Comparison of ENCODE assay signal across 14 mouse cellular contexts in genomic region chr11:97567480-97567879, GRCm38 (mm10). TPM values are rescaled to one million over a fixed set of nuclear protein-coding genes. Genes with fewer than 3 reads are reported as not detected.
DNase-seq lines count a peak whose midpoint lies in the region; ATAC-seq and TF ChIP-seq lines count a peak whose summit lies in the region.
"Had no signal": no experiment of that assay in that cellular context is flagged by ENCODE, and none has a peak within 500 bp of the region (broad histone marks: within the 10 kb centered on the region; RNA-seq: fewer than 3 reads in every experiment).

No protein-coding gene starts in this region.

- no peak overlapping the region for H3K4me2 ChIP-seq in midbrain, embryonic 11.5 days
- peak overlapping the region; percentile 32 for H3K4me2 ChIP-seq in forebrain, embryonic 13.5 days
- peak overlapping the region; percentile 21; the same call in 1 of the 2 replicates for H3K4me2 ChIP-seq in hindbrain, postnatal 0 days (ENCODE audit: low read depth, low read length)
- H3K4me2 ChIP-seq: heart, embryonic 15.5 days had no signal

- H3K27ac ChIP-seq in midbrain, embryonic 10.5 days (replicated peaks), result peak overlapping the region; percentile 25; the same call in 1 of the 2 replicates
- no peak overlapping the region for H3K27ac ChIP-seq in midbrain, embryonic 11.5 days (ENCODE audit: low read depth, low read length)
- H3K27ac ChIP-seq in forebrain, embryonic 13.5 days, result peak overlapping the region; percentile 44; the same call in 1 of the 2 replicates
- peak overlapping the region; percentile 15; the same call in 1 of the 2 replicates for H3K27ac ChIP-seq in hindbrain, postnatal 0 days
- H3K27ac ChIP-seq: heart, embryonic 15.5 days; limb, embryonic 12.5 days had no signal

- no peaks in the 10 kb centered on the region for H3K36me3 ChIP-seq in midbrain, embryonic 10.5 days
- no peaks in the 10 kb centered on the region for H3K36me3 ChIP-seq in midbrain, embryonic 11.5 days (ENCODE audit: control insufficient read depth, insufficient read depth, low read length)
- H3K36me3 ChIP-seq in forebrain, embryonic 13.5 days (ENCODE audit: poor library complexity, severe bottlenecking), result no peaks in the 10 kb centered on the region
- no peaks in the 10 kb centered on the region for H3K36me3 ChIP-seq in hindbrain, postnatal 0 days (ENCODE audit: insufficient read depth, low read length)
- H3K36me3 ChIP-seq: heart, embryonic 15.5 days; limb, embryonic 12.5 days had no signal

- WGBS in midbrain, embryonic 10.5 days, result 14% methylated on average over 11 of the region's 11 CpGs
- 6% methylated on average over 11 of the region's 11 CpGs for WGBS in midbrain, embryonic 11.5 days
- WGBS in forebrain, embryonic 13.5 days, result 15% methylated on average over 11 of the region's 11 CpGs
- 11% methylated on average over 11 of the region's 11 CpGs for WGBS in hindbrain, postnatal 0 days

- no peak for ATAC-seq in midbrain, embryonic 11.5 days (ENCODE audit: low FRiP score)
- ATAC-seq in forebrain, embryonic 13.5 days, result no peak
- no peak for ATAC-seq in hindbrain, postnatal 0 days
- ATAC-seq: intestine, postnatal 0 days had no signal

- DNase-seq in midbrain, embryonic 10.5 days (ENCODE audit: low spot score), result no peak
- no peak for DNase-seq in midbrain, embryonic 11.5 days (ENCODE audit: low spot score, missing footprints)
- peak; percentile 46 for DNase-seq in hindbrain, postnatal 0 days (ENCODE audit: low spot score)
- no peak for DNase-seq in kidney, adult 11 months
- DNase-seq in frontal cortex, postnatal 36 days (ENCODE audit: low spot score in 2 of 2), result no peak
- DNase-seq in adrenal gland, postnatal 10 days, result no peak
- DNase-seq: gastrocnemius, postnatal 36 days; layer of hippocampus, adult 9-11 months; lung, adult 2 months had no signal

- H3K4me1 ChIP-seq in midbrain, embryonic 10.5 days, result peaks cover 99% of the 10 kb centered on the region
- peaks cover 61% of the 10 kb centered on the region for H3K4me1 ChIP-seq in midbrain, embryonic 11.5 days (ENCODE audit: control insufficient read depth, insufficient read depth, low read length)
- peaks cover 99% of the 10 kb centered on the region for H3K4me1 ChIP-seq in forebrain, embryonic 13.5 days
- H3K4me1 ChIP-seq in hindbrain, postnatal 0 days (ENCODE audit: insufficient read depth, low read length), result peaks cover 41% of the 10 kb centered on the region

- H3K9ac ChIP-seq in midbrain, embryonic 11.5 days (ENCODE audit: low read length), result no peak overlapping the region
- 0 out of 2 replicates have a peak overlapping the region, but pooled peaks have one; percentile 48 for H3K9ac ChIP-seq in forebrain, embryonic 13.5 days
- H3K9ac ChIP-seq in hindbrain, postnatal 0 days (replicated peaks; ENCODE audit: low read length), result no peak overlapping the region
- H3K9ac ChIP-seq: heart, embryonic 15.5 days had no signal

- H3K27me3 ChIP-seq in midbrain, embryonic 10.5 days (ENCODE audit: low read depth, poor library complexity, severe bottlenecking), result peaks cover 100% of the 10 kb centered on the region
- peaks cover 4% of the 10 kb centered on the region for H3K27me3 ChIP-seq in midbrain, embryonic 11.5 days (ENCODE audit: control insufficient read depth, insufficient read depth, low read length)
- peaks cover 2% of the 10 kb centered on the region; the same call in 1 of the 2 replicates for H3K27me3 ChIP-seq in forebrain, embryonic 13.5 days
- no peaks in the 10 kb centered on the region for H3K27me3 ChIP-seq in hindbrain, postnatal 0 days (ENCODE audit: insufficient read depth, low read length)

- H3K4me3 ChIP-seq in midbrain, embryonic 10.5 days, result peak overlapping the region; percentile 33
- H3K4me3 ChIP-seq in midbrain, embryonic 11.5 days (ENCODE audit: low read depth, low read length), result no peak overlapping the region
- H3K4me3 ChIP-seq in forebrain, embryonic 13.5 days, result no peak overlapping the region
- no peak overlapping the region for H3K4me3 ChIP-seq in hindbrain, postnatal 0 days (ENCODE audit: low read length)
- H3K4me3 ChIP-seq: erythroblast, embryonic 14.5 days; heart, embryonic 15.5 days; limb, embryonic 12.5 days had no signal

- no peak for TF ChIP-seq CTCF in hindbrain, postnatal 0 days (IDR thresholded peaks at IDR 0.05; ENCODE audit: low read depth)

- H3K9me3 ChIP-seq in midbrain, embryonic 10.5 days (replicated peaks), result no peaks in the 10 kb centered on the region
- H3K9me3 ChIP-seq in midbrain, embryonic 11.5 days (ENCODE audit: control insufficient read depth, low read length), result no peaks in the 10 kb centered on the region
- no peaks in the 10 kb centered on the region for H3K9me3 ChIP-seq in forebrain, embryonic 13.5 days (replicated peaks)
- H3K9me3 ChIP-seq in hindbrain, postnatal 0 days (ENCODE audit: low read length), result no peaks in the 10 kb centered on the region
- H3K9me3 ChIP-seq: heart, embryonic 15.5 days; limb, embryonic 12.5 days had no signal

RNA-seq across cellular contexts. Expression of gene Srcin1, which starts 8.5 kb away (rescaled TPM):
- polyA plus RNA-seq in midbrain, embryonic 10.5 days (2016; fragmentation: Nextera tagmentation; extraction: Ambion mirVana), result 0.89 and 1.6 TPM in 2 replicates
- 1.7 and 2.2 TPM in 2 replicates for polyA plus RNA-seq in midbrain, embryonic 11.5 days (2014; fragmentation: Nextera tagmentation; extraction: Ambion mirVana)
- 5.6 and 6.4 TPM in 2 replicates for polyA plus RNA-seq in forebrain, embryonic 13.5 days (2015; fragmentation: Nextera tagmentation; extraction: Ambion mirVana)
- 104 and 141 TPM in 2 replicates for total RNA-seq in hindbrain, postnatal 0 days (2014; rRNA removed)
- polyA plus RNA-seq in hindbrain, postnatal 0 days (2015; fragmentation: Nextera tagmentation; extraction: Ambion mirVana), result 14.3 and 14.7 TPM in 2 replicates
- 10 to 100 TPM in 1 of 2 experiments, 1 to 10 TPM in 1; 7.1 to 10.1 TPM for total RNA-seq in adrenal gland, postnatal 10 days (2021)
- polyA plus RNA-seq: erythroblast, embryonic 14.5 days had no signal
